Mouse (Mus musculus): ENCODE results near the gene Shroom2.

- TF ChIP-seq CTCF (IDR thresholded peaks at IDR 0.05; ENCODE audit: borderline replicate concordance, insufficient read depth, low read depth, low read length) (no peak), POLR2A (IDR thresholded peaks at IDR 0.05; ENCODE audit: borderline replicate concordance, insufficient read depth, low read length) (no peak)
Measured at GRCm38 (mm10) chrX:152762855-152763254, 6.4 kb downstream of the Shroom2 start.
